Mouse (Mus musculus) myocyte (in vitro differentiated cells): ENCODE results near the gene Aip.

Source experiments
- CEBPB ChIP-seq: IDR thresholded peaks from 2 replicates; pipeline ENCODE4 v1.6.1; 2011; ENCODE audit warnings: mild to moderate bottlenecking, moderate library complexity; ENCODE audit not compliant: poor library complexity, insufficient read depth, severe bottlenecking
- E2F4 ChIP-seq: IDR thresholded peaks from one replicate; pipeline ENCODE4 v1.6.1; 2011; ENCODE audit warnings: mild to moderate bottlenecking, control low read depth, moderate library complexity; ENCODE audit not compliant: insufficient read depth
- MAX ChIP-seq: IDR thresholded peaks from one replicate; pipeline ENCODE4 v1.6.1; 2011; ENCODE audit warnings: low read depth, mild to moderate bottlenecking, control low read depth
- MYOG ChIP-seq, 3 experiments: IDR thresholded peaks; one replicate each; pipeline ENCODE4 v1.6.1; 2011; ENCODE audit warnings: control low read depth in 2 of 3, low read depth in 2 of 3, mild to moderate bottlenecking in 2 of 3; ENCODE audit not compliant: insufficient read length in 2 of 3, control insufficient read depth in 1 of 3, insufficient read depth in 1 of 3
- POLR2A ChIP-seq: IDR thresholded peaks from one replicate; pipeline ENCODE4 v1.6.1; 2011; ENCODE audit warnings: low read depth, mild to moderate bottlenecking, control low read depth, moderate library complexity; ENCODE audit not compliant: insufficient read length
- POLR2AphosphoS2 ChIP-seq: IDR thresholded peaks from one replicate; pipeline ENCODE4 v1.6.1; 2011; ENCODE audit warnings: low read depth, control low read depth; ENCODE audit not compliant: insufficient read length
- SRF ChIP-seq: IDR thresholded peaks from one replicate; pipeline ENCODE4 v1.6.1; 2011; ENCODE audit warnings: low read depth; ENCODE audit not compliant: control insufficient read depth, insufficient read length
- TCF12 ChIP-seq: IDR thresholded peaks from one replicate; pipeline ENCODE4 v1.6.1; 2011; ENCODE audit warnings: mild to moderate bottlenecking, control low read depth; ENCODE audit not compliant: poor library complexity, insufficient read depth, severe bottlenecking
- TCF3 ChIP-seq: IDR thresholded peaks from one replicate; pipeline ENCODE4 v1.6.1; 2011; ENCODE audit warnings: low read depth, control low read depth; ENCODE audit not compliant: insufficient read length
- USF1 ChIP-seq: IDR thresholded peaks from one replicate; pipeline ENCODE4 v1.6.1; 2011; ENCODE audit warnings: low read depth, mild to moderate bottlenecking, control low read depth, moderate library complexity

DNA sequence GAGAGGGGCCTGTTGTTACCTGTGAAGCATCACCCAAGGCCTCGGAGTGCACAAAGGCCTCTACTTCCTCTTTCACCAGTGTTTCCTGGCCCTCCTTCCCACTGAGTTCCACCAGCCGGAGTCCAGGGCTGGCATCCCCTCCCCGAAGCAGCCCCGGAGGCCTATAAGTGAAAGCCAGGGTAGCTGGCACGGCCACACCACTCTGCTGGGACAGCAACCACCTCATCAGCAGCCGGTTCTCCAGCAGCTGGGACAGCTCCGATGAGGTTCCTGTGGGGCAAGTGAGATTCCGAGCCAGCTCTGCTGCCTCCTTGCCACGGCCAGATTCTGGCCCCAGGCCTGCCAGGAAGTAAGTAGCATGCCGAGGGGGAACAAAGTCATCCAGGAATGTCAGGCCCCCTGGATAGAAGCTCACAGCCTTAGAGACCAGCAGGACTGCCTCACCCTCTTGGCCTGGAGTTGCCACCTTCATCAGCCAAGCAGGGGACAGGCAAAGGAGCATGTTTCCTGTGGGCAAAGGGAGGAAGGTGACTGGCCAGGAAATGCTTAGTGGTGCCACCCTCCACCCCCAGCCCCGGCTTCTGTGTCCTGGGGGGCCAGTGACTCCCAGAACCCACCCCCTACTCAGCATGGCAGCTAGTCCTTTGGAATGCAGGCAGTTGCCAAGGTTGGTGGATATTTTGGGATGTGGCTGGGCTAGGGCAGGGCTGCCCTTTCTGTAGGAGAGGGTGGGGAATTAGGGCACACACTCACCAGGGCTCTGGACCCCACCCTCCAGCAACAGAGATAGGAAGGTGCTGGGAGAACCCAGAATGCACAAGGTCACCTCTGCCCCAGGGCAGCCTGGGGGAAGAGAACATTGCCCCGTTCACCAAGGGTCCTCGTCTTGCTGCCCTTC, 46.0 kb upstream of the Aip start:
- TF ChIP-seq SRF: no peak
- TF ChIP-seq CEBPB: no peak
- peak; percentile 27 for TF ChIP-seq POLR2A
- no peak for TF ChIP-seq USF1
- peak; percentile 44 for TF ChIP-seq POLR2AphosphoS2
- no peak for TF ChIP-seq TCF12
- no peak for TF ChIP-seq MAX
- no peak for TF ChIP-seq E2F4
- peak in 1 of 3 experiments; percentile 71 for TF ChIP-seq MYOG (IDR thresholded peaks at IDR 0.05; ENCODE audit: control insufficient read depth in 1 of 3, insufficient read depth in 1 of 3, insufficient read length in 2 of 3, low read depth in 2 of 3)
- TF ChIP-seq TCF3: no peak
